Mouse (Mus musculus) testis, adult 2 months (tissue): ENCODE data around the gene Cisd1. TPM values are rescaled to one million over a fixed set of nuclear protein-coding genes. Genes with fewer than 3 reads are reported as not detected.

ENCODE experiments used
- H3K27ac ChIP-seq: fragments of 200-500 bp; 2 replicates; pipeline ENCODE4 v1.5.1; 2012; ENCODE audit warnings: low read depth, low read length; ENCODE audit not compliant: control insufficient read depth, insufficient read depth
- H3K27me3 ChIP-seq: fragments of 200-500 bp; 2 replicates; pipeline ENCODE4 v1.6.1; 2012; ENCODE audit warnings: mild to moderate bottlenecking, low read length, moderate library complexity; ENCODE audit not compliant: control insufficient read depth, insufficient read depth
- H3K36me3 ChIP-seq: fragments of 200-500 bp; 2 replicates; pipeline ENCODE4 v1.6.1; 2012; ENCODE audit warnings: mild to moderate bottlenecking, low read length; ENCODE audit not compliant: control insufficient read depth, insufficient read depth
- H3K4me1 ChIP-seq: fragments of 200-500 bp; 2 replicates; pipeline ENCODE4 v1.6.1; 2012; ENCODE audit warnings: low read length; ENCODE audit not compliant: control insufficient read depth, insufficient read depth
- H3K4me3 ChIP-seq: fragments of 200-500 bp; 2 replicates; pipeline ENCODE4 v1.5.1; 2012; ENCODE audit warnings: low read depth, mild to moderate bottlenecking, low read length, moderate library complexity, mixed read lengths; ENCODE audit not compliant: control insufficient read depth
- CTCF ChIP-seq: fragments of 200-500 bp; IDR thresholded peaks from 2 replicates; pipeline ENCODE4 v1.5.1; 2012; ENCODE audit warnings: low read depth, mild to moderate bottlenecking, inconsistent platforms, low read length, moderate library complexity; ENCODE audit not compliant: control insufficient read depth, insufficient read depth, insufficient replicate concordance
- POLR2A ChIP-seq: fragments of 200-500 bp; IDR thresholded peaks from 2 replicates; pipeline ENCODE4 v1.6.1; 2012; ENCODE audit warnings: low read depth, mild to moderate bottlenecking, inconsistent platforms, low read length, moderate library complexity; ENCODE audit not compliant: control insufficient read depth
- polyA plus RNA-seq: library from polyadenylated mRNA; depleted of rRNA; stranded (reverse); fragments of >200 nt; gene quantifications from 2 replicates; pipeline ENCODE4 v1.2.3, GENCODE M21; 2012

Gene Cisd1
- polyA plus RNA-seq, 1 experiment = 35.4 TPM

DNA sequence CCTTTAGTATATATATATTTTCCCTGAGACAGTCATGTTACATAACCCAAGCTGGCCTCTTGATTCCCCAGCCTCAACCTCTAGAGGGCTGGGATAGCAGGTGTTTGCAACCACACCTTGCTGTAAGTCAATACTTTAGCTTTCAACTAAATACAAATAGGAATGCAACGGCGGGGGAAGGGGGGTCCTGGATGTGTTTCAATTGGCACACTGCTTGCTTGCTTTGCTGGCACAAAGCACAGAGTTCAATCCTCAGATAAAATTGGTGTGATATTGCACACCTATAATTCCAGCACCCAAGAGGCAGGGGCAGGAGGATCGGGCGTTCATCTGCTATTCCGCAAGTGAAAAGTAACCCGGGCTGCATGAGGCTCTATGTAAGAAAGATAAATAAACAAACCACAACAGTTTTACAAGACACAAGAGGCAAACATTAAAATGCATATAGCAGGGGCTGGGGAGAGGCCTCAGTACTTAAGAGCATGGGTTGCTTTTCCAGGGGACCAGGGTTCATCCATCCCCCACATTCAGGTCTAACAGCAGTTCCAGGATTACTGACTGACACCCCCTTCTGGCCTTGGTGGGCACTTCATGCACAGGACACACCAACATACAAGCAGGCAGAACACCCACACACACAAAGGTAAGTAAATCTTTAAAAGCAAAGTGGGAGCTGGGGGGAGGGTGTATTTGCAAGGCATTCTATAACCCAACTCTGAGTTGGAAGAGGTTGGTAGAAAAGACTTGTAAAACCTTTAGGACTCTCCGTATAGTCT lies 2.5 kb downstream of the Cisd1 start:
- H3K4me3 ChIP-seq = no peak overlapping the region
- H3K27me3 ChIP-seq = no peaks in the 10 kb centered on the region
- TF ChIP-seq POLR2A = no peak
- no peak for TF ChIP-seq CTCF
- no peak overlapping the region for H3K27ac ChIP-seq
- no peaks in the 10 kb centered on the region for H3K36me3 ChIP-seq
- H3K4me1 ChIP-seq = peaks cover 28% of the 10 kb centered on the region

GRCm38 (mm10) chr10:71341290-71341689 lies 3.5 kb downstream of the Cisd1 start:
- Histone ChIP-seq H3K27ac (no peak overlapping the region), H3K27me3 (no peaks in the 10 kb centered on the region), H3K36me3 (no peaks in the 10 kb centered on the region), H3K4me1 (peaks cover 23% of the 10 kb centered on the region), H3K4me3 (no peak overlapping the region)
- TF ChIP-seq CTCF (no peak), POLR2A (no peak)

GRCm38 (mm10) chr10:71340195-71340594 lies 4.6 kb downstream of the Cisd1 start:
- Histone ChIP-seq H3K27ac (peak overlapping the region; percentile 82; the same call in 1 of the 2 replicates), H3K4me1 (peaks cover 20% of the 10 kb centered on the region), H3K4me3 (peak overlapping the region; percentile 59), H3K36me3 (peaks cover 3% of the 10 kb centered on the region), H3K27me3 (no peaks in the 10 kb centered on the region)
- no peak for TF ChIP-seq CTCF

DNA sequence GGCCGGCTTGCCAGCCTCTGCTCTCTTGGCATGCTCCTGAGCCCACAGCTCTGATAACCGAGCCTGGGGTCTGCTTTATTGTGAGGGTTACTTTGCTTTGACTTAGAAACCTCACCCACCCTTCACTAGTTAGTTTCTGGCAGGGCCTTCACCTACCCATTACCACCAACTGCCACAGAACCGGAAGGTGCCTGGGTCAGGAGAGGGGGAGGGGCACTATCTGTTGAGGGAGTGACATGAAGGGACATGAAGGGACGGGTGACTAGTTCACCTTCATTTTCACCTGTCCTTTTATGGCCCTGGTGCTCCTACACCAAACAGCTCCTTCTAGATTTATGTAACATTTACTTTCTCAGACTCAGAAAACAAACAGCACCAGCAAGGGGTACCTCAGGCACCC lies 5.3 kb downstream of the Cisd1 start:
- H3K4me1 ChIP-seq = peaks cover 17% of the 10 kb centered on the region
- peak overlapping the region; percentile 96 for H3K27ac ChIP-seq
- peak; percentile 73 for TF ChIP-seq POLR2A
- no peak for TF ChIP-seq CTCF
- peak overlapping the region; percentile 85 for H3K4me3 ChIP-seq
- no peaks in the 10 kb centered on the region for H3K27me3 ChIP-seq
- H3K36me3 ChIP-seq = peaks cover 3% of the 10 kb centered on the region

DNA sequence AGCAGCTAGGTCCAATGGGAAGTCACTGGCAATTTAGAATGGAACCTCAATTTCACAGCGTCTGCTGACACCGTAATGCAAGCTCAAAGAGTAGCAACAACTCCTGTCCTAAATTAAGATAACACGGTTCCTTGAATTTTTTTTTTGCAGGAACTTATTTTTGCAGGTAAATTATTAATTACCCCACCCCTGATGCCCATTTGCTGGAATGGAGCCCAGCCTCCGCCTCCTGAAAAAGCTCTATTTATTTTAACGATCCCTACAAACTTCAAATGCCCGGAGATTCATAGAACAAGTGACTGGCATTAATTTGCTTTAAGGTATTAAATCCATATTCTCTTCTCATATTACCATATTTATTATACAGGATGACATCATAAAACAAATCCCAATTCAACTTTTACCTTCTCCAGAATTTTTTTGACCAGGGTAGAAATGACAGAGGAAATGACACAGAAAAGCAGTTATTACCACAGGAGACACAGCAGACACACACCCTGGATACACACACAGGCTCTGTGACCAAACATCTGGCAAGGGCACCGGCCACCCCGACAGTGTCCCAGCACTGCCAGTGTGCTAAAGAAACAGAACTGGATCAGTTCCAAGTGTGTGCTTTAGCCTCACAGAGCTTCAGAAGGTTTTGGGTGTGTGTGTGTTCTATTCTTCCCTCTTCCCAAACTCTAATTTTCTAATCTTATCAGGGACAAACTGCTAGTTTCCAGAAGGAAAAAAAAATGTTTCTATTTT lies 6.4 kb downstream of the Cisd1 start:
- H3K36me3 ChIP-seq = peaks cover 3% of the 10 kb centered on the region
- peak overlapping the region; percentile 33 for H3K27ac ChIP-seq
- TF ChIP-seq POLR2A (no peak), CTCF (no peak)
- no peaks in the 10 kb centered on the region for H3K27me3 ChIP-seq
- H3K4me3 ChIP-seq = peak overlapping the region; percentile 71
- H3K4me1 ChIP-seq = peaks cover 14% of the 10 kb centered on the region

DNA sequence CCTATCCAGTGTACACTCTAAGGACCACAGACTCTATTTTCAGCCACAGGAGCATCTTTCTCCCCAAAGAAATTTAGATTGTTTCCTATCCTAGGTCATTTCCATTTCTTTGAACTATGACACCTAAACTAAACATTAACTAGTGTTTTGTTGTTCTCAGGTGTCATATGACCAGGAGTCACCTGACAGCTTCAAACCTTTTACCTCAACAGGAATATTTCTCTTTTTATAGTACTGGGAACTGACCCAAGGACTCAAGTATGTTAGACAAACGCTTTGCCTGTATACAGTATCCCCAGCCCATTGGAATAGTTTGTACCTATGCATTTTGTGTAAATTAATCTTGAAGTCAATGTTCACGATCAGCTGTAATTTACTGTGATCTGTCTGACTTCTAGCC lies 7.0 kb downstream of the Cisd1 start:
- Histone ChIP-seq H3K4me1 (peaks cover 14% of the 10 kb centered on the region), H3K27ac (no peak overlapping the region), H3K36me3 (peaks cover 3% of the 10 kb centered on the region), H3K4me3 (no peak overlapping the region), H3K27me3 (no peaks in the 10 kb centered on the region)
- TF ChIP-seq CTCF (no peak), POLR2A (no peak)

GRCm38 (mm10) chr10:71332859-71333258 lies 11.9 kb downstream of the Cisd1 start:
- H3K27ac ChIP-seq = no peak overlapping the region
- H3K27me3 ChIP-seq = no peaks in the 10 kb centered on the region
- no peak for TF ChIP-seq POLR2A
- TF ChIP-seq CTCF = no peak
- no peak overlapping the region for H3K4me3 ChIP-seq
- H3K36me3 ChIP-seq = peaks cover 5% of the 10 kb centered on the region
- H3K4me1 ChIP-seq = no peaks in the 10 kb centered on the region
